Mouse (Mus musculus): ENCODE measurements around the gene Larp1b.
A peak's percentile ranks its signal among the peaks of the same experiment; 100 is the strongest.
"Not testable (repeated sequence)": the region's sequence is repeated elsewhere in the genome, so short reads cannot be mapped to it uniquely, and the experiment has no call there.

Gene Larp1b

DNA sequence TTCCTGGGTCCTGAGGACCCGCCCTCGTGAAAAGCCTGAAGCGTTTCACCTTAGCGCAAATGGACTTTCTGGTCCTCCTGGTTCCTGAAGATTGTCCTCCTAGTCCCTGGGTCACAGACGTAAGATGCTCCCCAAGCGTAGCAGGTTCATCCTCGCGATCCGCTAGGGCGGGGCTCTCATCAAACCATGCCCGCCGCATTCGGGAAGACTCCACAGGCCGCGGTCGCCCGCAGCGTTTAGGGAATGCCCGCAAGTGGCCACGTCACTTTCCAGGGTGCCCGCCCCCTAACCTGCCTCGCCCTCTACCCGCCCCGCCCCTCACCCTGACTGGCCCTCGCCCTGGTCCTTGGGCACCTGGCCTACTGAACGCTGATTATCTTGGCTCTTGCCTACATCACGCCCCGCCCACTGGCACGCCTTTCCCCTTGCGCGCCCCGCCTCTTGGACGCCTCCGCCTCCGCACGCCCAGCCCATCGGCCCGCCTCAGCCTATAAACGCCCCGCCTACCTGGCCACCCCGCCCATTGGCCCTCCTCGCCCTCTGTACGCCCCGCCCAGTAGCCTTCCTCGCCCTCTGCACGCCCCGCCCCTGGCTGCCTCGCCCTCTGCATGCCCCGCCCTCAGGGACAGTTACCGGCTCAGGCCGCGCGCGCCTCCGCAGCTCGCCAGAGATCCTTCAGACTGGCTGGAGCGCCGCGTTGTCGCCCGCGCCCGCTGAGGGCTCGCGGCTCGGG, at the start of gene Larp1b:
Larp1b (plus strand) TSS at position 659 of the 733 bp plus-strand sequence.
- DNase-seq (ENCODE audit: low read depth, low spot score), result peak; percentile 95

DNA sequence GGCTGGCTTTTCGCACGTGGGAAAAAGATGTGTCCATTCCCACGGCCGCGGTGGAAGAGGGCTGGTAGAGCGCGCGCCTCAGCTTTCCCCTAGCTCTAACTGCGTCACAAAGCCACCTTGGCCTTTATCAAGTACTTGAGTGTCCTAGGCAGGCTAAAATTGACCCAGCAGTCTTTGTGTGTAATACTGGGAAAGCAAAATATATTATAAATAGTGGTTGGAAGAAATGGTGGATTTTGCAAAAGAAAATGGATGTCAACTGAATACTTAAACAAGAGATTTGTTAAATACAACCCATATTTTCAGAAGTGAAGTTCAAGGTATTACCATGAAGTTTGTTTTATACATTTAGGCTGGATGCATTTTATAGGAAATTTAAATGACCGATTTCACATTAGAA, 47.2 kb upstream of the Larp1b start, which contains the start of gene 1700034I23Rik:
1700034I23Rik (minus strand) TSS at position 101 of the 400 bp plus-strand sequence.
- DNase-seq (ENCODE audit: low read depth, low spot score), result not testable (repeated sequence)

DNA sequence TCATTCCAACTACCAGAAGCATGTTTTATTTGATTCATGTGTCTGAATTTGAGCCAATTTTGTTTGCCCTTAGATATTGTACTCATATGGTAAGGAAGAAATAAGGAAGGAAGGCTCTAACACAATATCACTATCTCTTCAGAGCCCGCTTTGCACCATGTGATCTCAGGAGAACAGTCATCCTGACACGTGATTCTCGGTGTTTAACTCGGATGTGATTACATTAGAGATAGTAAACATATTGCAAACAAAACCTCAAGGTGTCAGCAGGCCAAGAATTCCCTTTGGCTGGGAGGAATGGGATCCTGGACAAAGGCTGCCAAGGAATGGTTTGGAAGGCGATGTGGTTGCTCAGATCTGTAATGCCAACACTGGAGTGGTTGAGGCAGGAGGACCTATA, 11.4 kb upstream of the Larp1b start:
- no peak for DNase-seq (ENCODE audit: low read depth, low spot score)

DNA sequence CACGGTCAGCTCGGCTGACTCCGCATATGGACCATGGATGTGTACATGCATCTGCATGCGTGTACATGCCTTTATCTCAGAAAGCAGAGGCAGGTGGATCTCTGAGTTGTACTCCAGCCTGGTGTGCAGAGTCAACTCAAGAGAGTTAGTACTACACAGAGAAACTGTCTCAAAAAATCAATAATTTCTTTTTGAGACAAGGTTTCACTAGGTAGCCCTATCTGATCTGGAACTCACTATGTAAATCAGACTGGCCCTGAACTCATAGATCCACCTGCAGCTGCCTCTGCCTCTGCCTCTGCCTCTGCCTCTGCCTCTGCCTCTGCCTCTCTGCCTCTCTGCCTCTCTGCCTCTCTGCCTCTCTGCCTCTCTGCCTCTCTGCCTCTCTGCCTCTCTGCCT, 11.0 kb upstream of the Larp1b start:
- no peak for DNase-seq (ENCODE audit: low read depth, low spot score)

DNA sequence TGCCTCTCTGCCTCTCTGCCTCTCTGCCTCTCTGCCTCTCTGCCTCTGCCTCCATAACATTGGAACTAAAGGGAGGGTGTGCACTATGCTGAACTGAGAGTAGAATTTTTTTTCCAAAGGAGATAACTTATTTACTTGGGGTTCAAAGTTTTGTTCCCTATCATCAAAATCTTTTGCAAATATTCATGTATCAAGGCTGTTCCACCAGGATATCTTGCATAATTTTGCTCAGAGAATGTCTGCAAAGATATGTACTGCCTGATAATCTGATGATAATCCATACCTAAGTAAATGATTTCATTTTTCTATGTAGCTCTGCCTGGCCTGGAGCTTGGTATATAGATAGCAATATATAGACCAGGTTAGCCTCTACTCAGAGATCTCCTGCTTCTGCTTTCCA, 10.6 kb upstream of the Larp1b start:
- DNase-seq (ENCODE audit: low read depth, low spot score), result no peak

DNA sequence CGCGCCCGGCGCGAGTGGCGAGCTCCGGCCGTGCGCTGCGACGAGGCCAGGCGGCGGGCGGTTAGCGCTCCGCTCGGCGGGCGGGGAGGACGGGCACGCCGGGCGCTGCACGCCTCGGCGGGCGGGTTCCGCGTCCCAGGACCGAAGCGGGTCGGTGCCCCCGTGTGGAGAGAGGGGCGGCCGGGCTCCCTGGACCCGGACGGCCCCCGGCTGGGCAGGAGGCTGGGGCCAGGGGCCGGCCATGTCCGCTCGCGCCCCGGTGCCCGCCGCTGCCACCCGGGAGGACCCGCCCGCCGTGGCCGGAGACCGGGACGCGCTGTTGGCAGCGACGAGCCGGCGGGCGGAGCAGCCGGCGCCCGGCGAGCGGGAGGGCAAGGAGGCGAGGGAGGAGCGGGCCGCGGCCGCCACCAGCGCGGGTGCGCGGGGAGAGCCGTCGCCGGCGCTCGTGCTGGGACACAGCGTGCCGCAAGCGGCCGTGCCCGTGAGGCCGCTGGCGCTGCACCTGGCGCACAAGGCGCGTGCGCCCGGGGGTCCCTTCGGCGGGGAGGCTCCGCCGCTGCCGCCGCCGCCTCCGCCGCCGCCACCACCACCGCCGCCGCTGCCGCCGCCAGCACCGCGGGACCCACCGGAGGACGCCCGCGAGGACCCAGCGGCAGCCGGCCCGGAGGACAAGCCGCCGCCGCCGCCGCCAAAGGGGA, 424 bp downstream of the Larp1b start:
- DNase-seq (ENCODE audit: low read depth, low spot score), result no peak

DNA sequence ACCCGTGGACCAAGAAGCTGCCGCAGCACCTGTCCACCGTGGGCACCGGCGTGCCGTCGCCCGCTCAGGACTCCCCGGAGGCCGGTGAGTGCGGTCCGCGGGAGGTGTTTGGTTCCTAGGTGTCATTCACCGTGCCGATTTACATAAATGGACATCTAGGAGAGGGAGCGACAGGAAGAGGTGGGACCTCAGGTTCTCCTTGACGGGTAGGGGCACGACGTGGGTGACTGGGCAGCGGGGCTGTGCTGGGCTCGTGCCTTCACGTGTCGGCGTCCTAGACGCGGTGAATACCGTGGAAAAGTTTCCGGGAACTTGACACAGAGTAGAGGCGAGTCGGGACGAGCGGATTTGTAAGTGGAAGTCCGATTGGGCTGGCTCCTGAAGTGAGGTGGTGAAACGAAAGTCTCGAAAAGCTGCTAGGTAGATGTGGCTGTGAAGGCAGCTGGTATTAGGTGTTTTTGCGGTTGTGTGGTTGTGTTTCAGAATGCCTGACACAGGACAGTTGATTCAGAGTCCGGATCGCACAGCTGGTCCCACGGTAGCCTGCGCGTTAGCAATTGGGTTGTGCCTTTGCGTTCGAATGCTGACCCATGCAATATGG, 1.1 kb downstream of the Larp1b start:
- no peak for DNase-seq (ENCODE audit: low read depth, low spot score)

DNA sequence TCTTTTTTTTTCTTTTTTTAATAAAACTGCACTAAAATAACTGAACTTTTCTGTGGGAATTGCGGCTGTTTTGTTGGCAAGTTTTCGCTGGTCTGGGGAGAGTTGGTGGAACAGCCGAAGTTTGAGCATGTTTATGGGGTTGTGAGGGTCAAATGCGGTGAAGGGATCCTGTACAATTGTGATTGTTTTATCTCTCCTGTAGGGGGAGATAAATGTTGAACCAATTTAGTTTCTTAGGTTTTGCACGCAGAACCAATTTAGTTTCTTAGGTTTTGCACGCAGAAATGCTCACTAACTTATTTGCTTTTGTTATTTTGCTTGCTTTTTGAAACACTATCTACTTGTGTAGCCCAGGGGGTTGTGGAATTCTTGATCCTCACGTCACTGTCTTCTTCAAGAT, 1.7 kb downstream of the Larp1b start:
- DNase-seq (ENCODE audit: low read depth, low spot score), result no peak

DNA sequence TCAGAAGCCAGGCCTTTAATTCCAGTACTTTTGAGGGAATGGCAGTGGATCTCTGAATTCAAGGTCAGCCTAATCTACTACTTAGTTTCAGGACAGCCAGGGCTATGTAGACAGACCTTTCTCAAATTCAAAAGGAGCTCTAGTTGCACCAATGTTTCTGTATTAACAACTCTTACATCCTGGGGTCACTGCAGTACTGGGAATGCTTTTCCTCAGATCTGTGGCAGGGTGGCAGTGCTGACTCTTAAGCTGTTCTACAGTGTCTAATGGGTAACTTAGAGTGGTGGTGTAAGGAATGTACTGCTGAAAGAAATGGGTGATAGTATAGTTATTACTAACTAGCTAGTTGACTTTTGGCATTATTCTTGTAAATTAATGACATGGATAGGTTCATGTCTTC, 3.0 kb downstream of the Larp1b start:
- DNase-seq (ENCODE audit: low read depth, low spot score), result no peak

DNA sequence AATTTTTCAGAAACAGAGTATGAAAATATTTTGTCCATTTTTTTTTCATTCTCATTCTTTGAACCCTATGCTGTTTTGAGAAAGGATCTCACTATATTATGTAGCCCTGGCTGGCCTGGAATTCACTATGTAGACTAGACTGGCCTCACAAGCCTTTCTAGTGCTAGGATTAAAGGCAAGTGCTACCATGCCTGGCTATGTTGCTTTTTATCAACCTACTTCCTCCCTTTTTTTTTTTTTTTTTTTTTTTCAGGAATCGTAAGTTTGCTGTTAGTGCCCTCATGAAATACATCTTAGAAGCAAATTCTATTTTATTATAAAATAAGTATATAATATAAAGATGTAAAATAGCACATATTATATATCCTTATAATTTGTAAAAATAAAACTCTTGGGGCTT, 5.2 kb downstream of the Larp1b start:
- no peak for DNase-seq (ENCODE audit: low read depth, low spot score)

DNA sequence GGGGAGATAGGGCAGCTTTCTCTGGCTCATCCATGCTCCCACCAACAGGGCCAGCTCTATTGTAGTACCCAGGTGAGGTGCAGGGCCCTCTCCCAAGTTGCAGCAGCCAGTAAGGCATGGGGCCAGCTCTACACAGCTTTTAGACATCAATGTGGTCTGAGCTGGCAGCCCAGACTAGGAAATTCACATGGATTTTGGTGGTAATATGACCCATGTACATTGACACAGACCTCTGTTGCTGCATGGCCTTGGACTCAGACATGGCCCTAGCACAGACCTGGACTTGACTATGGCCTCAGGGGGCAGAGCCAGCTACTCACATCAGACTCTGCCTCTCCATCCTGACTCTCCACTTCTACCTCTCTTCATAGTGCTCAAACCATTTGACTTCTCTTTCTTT, 9.2 kb downstream of the Larp1b start:
- DNase-seq (ENCODE audit: low read depth, low spot score), result no peak

DNA sequence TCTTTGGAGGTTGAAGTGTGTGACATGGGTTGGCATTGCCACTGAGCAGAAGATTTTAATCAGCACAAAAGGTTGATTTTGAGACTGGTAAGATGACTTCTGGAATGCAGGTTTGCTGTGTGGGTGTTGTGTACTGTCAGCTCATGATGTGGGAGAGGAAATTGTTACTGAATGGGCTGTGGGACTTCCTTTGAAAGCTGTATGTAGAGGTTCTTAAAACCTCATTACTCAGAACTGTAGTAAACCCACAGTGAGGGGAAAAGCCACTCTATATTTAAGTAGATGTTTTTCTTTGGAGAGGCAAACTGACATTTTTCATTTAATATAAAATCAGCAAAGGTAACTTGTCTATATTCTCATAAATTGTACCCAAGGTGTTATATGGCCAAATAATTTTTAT, 31.1 kb downstream of the Larp1b start:
- DNase-seq (ENCODE audit: low read depth, low spot score), result no peak

DNA sequence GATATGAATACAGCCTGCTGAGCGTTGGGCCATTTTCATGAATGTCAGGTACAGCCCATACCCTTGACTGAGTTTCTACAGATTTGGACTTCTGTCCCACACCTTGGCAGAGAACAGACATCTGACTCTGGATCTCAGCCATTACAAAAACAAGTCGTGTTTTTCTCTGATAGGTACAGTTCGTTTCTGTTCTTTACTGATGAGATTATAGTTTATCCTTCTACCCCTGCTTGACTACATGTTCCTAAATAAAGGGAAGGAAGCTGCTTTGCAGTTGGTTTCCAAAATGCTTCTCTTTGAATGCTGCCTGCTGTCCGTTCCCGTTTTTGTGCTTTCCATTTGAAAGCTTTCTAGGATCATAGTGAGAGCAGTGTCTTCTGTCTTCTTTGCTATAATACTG, 37.9 kb downstream of the Larp1b start:
- no peak for DNase-seq (ENCODE audit: low read depth, low spot score)

DNA sequence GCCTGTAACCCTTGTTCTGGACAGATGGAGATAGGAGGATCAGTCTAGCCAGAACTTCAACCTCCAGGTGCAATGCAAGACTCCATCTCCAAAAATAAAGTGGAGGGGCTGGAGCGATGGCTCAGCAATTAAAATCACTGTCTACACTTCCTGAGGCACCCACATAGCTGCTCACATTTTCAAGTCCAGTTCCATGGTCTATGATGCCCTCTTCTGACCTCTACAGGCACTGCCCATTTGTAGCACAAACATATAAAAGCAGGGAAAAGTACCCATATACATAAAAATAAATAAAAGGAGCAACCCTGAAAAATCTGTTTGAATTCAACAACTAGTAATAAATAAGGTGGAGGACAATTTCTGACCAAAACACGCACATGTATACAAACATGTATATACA, 39.1 kb downstream of the Larp1b start:
- DNase-seq (ENCODE audit: low read depth, low spot score), result no peak

DNA sequence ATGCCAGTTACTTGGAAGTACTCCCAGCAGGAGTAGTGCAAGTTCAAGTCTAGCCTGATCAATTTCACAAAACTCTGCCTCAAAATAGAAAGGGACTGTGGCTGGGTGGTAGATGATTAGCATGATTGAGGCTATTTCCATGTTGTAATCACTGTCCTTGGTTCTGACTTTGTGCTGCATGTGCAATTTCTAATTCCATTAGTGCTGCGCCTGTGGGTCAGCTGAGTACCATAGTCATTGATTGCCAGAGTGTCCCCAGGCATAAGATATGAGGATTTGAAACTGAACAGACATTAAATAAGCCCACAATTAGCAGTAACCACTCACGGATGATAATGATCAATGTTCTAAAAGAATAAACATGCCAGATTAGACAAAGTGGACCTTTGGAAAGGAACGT, 41.9 kb downstream of the Larp1b start:
- DNase-seq (ENCODE audit: low read depth, low spot score), result no peak

DNA sequence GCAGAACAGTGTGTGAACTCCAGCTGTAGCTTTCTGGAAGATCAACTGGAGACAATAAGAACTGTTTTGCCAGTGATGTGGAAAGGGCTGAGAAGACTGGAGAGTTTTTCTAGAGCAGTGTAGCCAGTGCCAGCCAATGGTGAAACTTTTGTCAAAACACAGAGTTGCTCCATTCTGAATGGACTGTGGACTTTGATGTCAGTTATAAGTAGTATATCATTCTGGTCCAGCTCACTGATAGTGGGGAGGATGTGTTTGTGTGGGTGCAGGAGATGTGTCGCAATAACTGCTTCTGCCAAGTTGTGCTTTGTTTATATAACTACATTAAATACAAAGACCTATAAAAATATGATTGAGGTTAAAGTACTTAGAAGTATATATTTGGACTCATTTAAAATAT, 45.5 kb downstream of the Larp1b start:
- DNase-seq (ENCODE audit: low read depth, low spot score), result no peak

DNA sequence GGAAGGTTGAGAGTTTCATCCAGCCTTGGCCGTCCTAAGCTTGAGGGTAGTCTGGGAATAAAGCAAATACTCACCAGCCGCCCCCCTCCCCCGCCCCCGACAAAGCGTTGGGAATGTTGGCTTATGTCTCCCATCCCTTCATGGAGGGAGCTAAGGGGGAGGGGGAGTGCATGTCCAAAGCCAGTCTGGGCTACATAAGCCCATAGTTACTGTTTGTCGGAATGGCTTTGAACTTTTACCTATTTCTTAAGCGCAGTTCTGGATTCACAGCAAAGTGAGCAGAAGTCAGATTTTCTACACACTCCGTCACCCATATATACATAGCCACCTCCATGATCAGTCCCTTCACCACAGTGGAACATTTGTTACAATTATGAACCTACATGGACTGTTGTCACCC, 59.7 kb downstream of the Larp1b start:
- DNase-seq (ENCODE audit: low read depth, low spot score), result no peak

DNA sequence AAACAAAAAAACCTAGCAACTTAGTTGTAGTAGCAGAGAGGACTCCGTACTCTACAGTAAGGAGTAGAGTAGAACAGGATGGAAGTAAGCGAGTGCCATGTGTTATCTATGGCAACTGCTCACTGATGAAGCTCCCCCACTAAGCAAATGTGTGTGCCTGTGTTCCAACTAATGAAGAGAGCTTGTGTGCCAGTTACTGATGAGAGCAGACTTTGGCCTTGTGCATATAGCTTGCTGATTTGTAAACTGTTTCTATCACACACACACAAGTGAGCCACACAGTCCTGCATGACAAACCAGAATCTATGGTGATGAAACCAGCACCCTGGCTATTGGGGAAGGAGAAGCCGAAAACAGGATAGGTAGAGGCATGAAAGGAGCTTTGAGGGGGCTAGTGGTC, 60.4 kb downstream of the Larp1b start:
- DNase-seq (ENCODE audit: low read depth, low spot score), result no peak

DNA sequence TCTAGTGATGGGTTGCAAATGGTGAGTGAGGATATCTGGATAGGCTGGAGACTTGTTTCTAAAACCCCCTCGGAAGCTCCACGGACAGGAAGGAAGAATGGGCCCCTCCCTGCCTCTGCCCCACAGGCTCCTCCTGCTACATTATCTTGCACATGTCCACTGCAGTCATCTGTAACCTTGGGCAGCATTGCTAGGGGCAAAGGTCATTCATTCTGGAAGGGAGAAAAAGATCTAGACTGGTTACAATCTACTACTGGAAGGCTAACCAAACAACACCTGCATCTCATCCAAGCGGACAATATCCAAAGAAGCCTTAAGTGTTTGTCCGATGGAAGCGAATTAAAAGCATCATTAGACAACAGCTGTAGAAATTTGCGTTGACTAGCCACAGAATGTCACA, 61.1 kb downstream of the Larp1b start:
- DNase-seq (ENCODE audit: low read depth, low spot score), result no peak

DNA sequence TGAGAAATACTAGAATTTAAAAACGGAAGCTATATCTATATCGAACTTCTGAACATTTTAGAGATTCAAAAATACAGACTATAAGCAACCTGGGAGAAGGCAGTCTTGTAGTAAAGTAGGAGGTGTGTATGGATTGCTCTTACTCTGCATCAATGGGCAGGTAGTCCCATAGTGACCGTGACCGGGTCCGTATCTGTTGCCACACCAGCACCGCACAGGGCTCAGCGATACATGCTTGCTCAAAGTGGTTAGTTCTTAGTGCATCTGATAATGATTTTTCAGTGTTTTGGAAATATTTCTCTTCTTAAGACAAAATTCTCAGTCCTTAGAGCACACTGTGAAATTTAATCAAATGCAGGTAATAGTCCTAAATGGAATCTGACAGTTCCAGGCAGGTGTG, 62.8 kb downstream of the Larp1b start:
- DNase-seq (ENCODE audit: low read depth, low spot score), result no peak

DNA sequence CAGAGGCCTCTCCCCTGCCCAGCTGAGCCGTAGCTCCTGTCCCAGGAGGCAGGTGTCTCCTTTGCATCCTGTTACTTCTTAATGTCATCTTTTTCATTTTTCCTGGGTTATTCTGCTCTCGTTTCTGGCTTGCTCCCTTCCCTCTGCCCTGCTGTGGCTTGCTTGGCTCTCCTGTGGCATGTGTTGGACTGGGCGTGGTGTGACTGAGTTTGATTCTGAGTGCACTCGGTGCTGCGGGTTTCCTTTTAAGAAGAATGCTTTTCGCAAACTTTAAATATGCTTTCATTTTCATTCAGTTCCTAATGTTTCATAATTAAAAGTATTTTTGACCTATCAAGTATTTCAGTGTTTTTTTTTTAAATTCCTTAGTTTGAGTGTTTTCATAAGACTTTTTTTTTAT, 65.3 kb downstream of the Larp1b start:
- no peak for DNase-seq (ENCODE audit: low read depth, low spot score)

DNA sequence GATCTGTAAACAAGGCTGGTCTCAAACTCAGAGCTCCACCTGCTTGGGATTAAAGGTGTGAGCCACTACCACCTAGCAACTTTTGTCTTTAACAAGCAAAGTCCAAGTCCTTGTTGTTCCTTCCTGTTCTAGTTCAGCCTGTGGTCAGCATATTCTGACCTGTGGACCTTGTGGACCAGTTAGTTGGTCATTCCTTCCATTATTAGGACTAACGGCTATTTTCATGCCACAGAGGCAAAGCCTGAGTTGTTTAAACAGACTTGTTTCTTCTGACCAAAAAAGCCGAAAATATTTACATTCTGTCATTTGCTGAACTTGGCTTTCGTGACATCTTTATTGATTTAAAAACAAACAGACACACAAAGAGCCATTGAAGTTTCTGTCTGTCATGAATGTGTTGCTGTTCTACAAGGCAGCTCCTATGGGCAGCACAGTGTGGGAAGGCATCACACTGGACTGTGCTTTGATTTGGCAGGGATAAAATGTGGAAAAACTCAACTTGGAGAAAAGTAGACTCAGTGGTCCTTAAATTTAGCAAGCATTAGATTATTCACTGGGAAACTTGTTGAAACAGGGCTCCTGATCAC, 68.5 kb downstream of the Larp1b start:
- DNase-seq (ENCODE audit: low read depth, low spot score), result no peak

DNA sequence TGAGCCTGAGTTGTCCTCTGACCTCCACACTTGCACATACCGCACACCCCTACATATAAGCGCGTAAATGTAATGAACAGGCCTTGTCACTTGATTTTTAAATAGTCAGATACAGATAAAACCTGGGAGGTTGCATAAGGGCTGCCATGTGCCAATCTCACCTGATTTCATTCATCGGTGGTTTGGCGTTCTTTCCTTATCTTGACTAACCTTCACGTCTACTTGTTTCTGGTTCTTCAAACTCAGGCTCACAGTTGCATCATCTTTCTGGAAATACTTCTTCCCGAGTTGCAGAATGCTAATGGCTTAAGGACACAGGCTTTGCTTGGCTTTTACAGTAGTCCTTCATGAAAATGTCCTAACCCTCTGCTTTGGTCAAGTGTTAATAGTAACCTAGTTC, 71.1 kb downstream of the Larp1b start:
- DNase-seq (ENCODE audit: low read depth, low spot score), result no peak

Data from WW6 (cell line).